Mouse (Mus musculus) ovary, adult 18-20 months (tissue): Measurements from ENCODE around the gene Rbm38.

ENCODE experiments used
- DNase-seq: peaks from one replicate; pipeline ENCODE4 v3.0.0; 2022; ENCODE audit warnings: low spot score, mixed read lengths

Rbm38 gene

DNA sequence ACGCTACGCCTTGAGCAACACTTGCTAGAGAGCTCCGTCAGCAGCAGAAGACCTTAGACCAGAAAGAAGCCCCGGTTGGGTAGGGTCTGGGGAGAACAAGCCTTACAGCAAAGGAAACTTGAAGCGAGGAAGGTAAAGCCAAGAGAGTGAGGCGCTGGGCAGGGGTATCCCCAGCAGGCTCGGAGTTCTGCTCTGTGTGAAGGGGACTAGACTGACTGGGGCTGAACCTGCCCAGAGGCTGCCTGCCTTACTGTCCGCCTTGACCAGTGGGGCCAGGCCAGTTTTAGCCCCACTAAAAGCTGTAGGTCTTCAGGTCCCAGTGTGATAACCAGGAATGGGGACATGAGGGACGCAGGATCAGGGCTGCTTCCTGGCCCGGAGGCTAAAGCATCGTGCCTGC, at the start of gene Rbm38:
TSS of gene Rbm38 (plus strand) at position 69 of the 400 bp plus-strand sequence.
- no peak for DNase-seq

DNA sequence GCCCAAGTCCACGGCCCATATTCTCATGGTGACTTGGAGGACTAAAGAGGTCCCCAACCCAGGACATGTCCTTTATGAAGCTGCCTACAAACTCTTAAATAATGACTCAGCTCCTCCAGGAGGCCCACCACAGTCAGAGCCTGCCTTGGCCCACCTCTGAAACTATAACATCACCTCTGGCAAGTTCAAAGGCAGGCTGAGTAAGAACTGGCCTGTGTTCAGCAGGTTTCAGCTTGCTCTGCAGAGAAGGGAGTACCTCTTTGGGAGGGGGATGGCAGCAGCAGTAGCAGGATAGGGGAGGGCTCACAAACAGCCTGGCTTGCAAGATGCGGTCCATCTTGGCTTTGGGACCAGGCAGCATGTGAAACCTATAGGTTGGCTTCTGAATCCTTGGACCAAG, 48.4 kb upstream of the Rbm38 start:
- no peak for DNase-seq

DNA sequence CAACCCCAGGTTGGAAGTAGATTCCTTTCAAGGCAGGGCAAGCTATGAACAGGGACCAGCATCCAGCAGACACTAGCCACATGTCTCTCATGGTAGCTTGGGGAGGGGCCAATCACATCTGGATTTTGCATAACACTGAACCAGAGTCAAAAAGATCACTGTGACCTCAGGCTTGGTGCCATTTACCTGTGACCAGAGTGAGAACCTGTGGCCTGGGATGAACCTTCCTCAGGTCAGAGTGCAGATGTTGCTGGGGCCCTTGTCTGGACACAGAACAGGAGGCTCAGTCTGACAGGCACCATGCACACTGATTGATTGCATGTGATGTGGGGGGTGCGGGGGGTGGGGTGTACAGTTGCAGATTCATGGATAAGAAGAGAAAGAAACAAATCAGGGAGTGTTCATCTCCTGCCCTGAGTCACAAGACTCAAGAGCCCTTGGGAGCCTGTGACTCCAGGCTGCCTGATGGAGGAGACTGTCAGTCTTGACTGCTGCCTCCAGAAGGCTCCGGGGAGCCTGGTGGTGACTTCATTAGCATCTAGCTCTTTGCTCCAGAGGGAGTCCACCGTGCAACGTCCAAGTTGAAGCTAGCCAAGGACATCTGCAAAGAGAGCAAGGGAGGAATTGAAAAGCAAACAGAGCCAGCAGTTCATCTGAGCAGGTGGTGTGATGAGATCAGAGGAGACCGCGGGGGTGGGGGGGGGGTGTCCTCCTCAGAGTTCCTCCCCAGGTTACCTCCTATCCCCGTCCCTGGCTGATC, 46.3 kb upstream of the Rbm38 start:
- DNase-seq = no peak

- no peak for DNase-seq
These were observed 45.6 kb upstream of the Rbm38 start for GRCm38 (mm10) chr2:172974701-172975100.

DNA sequence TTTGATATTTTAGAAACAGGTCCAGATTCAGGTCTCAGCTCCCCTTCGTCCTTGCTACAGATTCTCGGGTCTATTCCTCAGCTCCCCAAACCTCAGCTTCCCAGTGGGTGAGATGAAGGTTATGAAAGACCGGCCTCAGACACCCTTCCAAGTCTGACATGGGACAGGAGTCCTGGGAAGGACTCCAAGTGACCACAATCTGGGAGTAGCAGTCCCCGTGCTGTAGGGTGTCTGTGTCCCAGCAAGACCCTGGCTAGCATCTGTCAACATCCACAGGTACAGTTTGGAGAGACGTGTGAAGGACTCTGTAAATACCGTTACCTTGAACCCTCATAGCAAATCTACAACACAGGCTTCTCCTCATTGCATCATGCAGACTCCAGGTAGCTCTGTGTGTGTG, 45.1 kb upstream of the Rbm38 start:
- no peak for DNase-seq

GRCm38 (mm10) chr2:172976661-172977238, 43.5 kb upstream of the Rbm38 start:
- no peak for DNase-seq

DNA sequence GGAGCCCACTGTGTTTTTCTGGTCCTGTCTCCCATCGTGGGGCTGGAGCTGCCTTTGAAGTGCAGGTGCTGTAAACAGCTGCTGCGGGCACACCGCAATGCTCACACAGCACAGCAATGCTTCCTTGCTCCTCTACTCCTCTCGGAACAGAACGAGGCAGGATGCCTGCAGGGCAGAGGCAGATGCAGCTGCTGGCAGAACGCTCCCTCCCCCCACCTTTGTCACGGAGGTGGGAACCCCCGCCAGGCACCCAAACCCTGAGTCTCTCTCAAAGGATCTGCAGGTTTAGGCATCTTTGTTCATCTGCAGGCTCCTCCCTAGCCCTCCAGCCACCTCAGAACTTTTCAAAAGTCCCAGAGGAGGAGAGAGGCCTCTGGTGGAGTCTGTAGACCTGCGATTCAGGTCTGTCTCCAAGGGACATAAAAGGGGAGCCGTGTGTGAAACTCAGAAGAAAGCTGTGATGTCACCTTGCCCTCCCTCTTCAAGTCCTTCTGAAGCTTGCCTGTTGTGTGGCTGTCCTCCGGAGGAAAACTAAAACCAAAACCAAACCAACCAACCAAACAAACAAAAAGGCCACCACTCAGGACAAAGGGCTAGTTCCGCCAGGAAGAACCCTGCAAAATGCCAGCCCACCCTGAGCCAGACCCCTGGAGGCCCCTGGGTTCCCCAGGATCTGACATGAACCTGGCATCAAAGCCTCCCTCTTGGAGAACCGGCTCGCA, 42.7 kb upstream of the Rbm38 start, which contains the start of gene Spo11:
TSS of gene Spo11 (plus strand) at position 292 of the 722 bp plus-strand sequence.
- no peak for DNase-seq

- no peak for DNase-seq
These were observed 42.1 kb upstream of the Rbm38 start for GRCm38 (mm10) chr2:172978131-172978633.

- no peak for DNase-seq
These were observed 40.5 kb upstream of the Rbm38 start for GRCm38 (mm10) chr2:172979666-172980345.

- no peak for DNase-seq
These were observed 37.3 kb upstream of the Rbm38 start for GRCm38 (mm10) chr2:172982776-172983561.

DNA sequence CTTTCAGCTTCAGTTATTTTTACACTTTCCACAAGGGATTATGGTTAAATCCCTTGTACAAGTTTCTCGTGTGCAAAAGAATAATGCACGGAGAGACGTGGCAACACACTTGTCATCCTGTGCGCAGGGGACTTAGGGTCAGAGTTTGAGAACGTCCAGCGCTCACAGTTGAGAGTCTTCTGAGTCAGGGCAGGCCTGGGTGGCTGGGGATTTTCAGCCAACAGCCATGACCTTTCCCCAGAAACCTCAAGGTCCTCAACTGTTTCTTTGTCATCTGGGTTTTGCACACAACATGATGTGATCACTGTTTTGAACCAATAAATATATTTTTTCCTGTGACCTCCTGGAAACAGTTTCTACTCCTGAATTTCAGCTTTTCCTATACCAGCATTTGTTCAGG, 30.1 kb upstream of the Rbm38 start:
- DNase-seq = no peak

DNA sequence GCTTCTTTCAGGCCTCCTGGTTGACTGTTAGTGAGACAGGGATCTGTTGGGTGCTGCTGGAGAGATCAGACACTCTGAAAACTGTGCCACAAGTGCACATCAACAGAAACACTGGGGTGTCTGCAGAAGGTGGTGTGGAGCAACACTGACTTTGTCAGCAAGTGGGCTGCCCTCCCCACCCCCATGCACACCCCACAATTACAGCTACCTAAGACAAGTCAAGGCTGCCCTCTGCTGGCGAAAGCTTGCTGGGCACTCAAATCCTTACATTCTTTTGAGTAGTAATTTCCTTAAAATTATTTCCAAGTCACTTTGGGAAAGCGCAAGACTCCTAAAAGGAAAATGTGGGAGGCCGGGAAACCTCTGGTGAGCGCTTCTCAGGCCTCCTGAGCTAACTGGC, 24.1 kb upstream of the Rbm38 start:
- DNase-seq = no peak

DNA sequence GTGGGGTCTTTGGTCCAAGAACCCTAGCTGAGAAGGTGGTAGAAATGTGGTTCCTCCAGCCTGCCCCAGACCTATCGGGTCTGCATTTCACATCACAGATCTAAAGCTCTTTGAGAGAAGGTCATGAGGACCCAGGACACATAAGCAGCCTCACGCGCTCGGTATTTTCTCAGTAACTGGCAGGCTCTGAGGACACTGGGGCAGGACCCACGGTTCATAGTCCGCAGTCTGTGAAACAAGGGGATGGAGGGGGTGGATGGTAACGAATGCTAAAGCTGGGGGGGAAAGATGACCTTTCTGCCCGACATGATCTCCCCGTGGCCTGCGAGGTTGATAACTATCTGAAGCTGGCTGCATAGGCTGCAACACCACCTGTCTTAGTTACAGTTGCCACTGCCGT, 22.6 kb upstream of the Rbm38 start:
- DNase-seq = no peak

DNA sequence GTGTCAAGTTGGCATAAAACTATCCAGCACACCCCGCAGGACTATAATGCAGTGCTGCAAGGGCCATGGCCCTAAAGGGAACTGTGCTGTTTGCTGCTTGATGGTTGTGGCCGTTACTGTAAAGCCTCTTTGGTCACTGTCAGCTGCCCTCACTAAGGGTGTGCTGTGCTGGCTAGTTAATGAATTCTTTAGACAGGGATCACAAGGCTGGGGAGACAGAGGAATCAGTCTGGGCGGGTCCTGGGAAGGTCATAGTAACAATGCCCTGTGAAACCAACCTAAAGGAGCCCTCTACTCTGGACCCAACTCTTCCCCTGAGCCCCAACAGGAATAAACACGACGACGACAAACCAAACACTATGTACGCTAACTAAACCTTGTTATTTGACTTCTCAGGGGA, 21.8 kb upstream of the Rbm38 start:
- DNase-seq = no peak

GRCm38 (mm10) chr2:172999630-173000284, 20.5 kb upstream of the Rbm38 start, which contains the start of gene Rae1:
Rae1 (plus strand) TSS chr2:173000117.
- peak; percentile 96 for DNase-seq

GRCm38 (mm10) chr2:173000285-173000652, 20.0 kb upstream of the Rbm38 start:
- peak; percentile 69 for DNase-seq

DNA sequence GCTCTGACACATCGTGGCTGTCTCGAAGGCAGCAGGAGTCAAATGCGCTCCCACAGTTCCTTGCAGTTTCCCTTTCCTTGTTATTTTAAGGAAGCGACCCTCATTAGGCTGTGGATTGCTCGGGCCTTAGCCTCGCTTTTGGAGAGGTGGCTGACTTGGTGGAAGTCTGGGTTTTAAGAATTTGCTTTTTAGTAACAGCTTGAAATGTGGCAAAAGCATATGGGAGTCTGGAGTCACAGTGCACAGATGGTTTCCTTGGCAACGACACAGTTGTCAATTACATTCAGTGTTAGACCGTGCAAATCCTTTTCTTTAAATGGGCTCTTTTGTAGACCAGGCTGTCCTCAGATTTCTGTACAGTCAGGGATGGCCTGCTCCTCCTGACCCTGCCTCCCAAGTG, 19.4 kb upstream of the Rbm38 start:
- no peak for DNase-seq

- DNase-seq = no peak
These were observed 16.6 kb upstream of the Rbm38 start for GRCm38 (mm10) chr2:173003737-173004136.

DNA sequence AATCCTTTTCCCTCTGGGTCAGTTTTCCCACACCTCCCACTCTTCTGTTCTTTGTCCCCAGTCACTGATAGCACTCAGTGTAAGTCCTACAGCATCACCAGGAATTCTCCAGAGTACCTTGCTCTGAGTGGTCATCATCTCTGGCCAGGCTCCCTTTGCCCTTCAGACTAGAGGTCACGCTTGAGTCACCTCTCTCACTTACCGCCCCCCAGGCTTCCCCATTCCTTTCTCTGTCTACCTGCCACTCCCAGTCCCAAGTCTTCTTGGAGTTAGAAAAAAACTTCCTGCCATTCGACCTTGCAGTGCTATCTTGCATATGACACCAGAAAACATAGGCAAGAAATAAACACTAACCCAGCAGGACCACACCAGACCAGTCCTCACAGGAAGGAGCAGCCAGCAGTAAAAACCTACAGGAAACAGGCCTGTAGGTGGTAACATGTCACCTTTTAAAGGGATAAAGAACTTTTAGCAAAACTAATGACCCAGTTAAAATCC, 10.0 kb upstream of the Rbm38 start:
- no peak for DNase-seq

GRCm38 (mm10) chr2:173011440-173011839, 8.9 kb upstream of the Rbm38 start:
- no peak for DNase-seq
